Mouse (Mus musculus): ENCODE measurements around the gene Cox11.

Cox11 gene

DNA sequence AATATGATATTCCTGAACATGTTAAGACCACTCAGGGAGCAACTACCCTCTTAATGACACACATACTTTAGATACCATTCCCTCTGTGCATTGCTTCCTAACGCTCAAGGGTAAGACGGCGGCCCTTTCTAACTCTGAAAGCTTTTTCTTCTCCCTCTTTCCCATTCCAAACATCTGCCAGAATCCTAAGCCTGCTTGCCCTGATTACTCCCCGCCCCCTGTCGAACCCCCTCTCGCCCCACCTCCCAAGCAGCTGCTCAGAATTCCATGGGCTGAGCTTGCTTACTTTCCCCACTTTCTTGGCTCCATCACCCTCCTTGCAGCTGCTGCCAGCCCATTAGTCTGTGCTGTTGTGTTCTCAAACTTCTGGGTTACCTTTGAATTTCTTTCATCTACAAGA lies 27.2 kb downstream of the Cox11 start:
- DNase-seq = no peak

DNA sequence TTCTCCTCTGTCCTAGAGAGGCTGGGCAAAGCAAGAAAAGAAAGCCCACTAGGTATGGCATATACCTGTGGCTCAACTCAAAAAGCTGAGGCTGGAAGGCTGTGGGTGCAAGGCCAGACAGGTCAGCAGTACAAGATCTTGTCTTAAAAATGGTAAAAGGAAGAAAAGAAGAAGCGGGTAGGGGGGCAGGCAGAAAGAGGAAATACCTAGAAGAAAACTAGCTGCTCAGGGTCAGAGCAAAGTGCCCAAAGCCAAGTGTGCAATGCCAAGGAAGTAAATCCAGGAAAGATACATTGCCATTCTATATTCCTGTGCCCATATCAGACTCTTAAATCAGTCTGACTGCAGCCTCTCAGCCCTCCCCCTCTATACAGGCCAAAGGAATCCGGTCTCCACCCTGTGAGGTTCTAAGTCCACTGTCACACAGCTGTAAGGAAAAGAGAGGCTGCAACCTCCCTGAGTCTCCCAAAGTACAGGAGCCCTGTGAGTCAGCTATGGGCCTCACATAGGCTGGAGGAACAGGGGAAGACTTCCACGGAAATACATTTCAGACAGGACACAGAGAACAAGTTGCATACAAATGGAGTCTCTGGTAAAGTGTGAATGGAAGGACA lies 28.3 kb downstream of the Cox11 start:
- DNase-seq = no peak

DNA sequence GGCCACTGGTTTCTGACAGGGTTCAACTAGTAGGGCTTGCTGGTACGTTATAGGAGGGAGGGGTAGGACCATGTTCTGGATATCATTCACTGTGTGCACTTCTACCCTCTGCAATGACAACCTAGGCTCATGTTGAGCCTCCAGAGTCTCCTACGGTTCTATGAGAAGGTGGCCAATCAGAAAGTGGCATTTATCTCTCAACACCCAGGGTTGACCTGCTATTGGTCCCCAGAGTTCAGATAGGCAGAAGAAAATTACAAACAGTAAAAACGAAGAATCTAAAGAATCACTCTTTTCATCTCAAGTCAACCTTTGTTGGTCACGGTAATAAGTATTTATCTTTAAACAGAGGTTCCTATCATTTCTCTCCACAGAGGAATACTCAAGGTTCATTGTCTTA lies 28.9 kb downstream of the Cox11 start:
- no peak for DNase-seq

DNA sequence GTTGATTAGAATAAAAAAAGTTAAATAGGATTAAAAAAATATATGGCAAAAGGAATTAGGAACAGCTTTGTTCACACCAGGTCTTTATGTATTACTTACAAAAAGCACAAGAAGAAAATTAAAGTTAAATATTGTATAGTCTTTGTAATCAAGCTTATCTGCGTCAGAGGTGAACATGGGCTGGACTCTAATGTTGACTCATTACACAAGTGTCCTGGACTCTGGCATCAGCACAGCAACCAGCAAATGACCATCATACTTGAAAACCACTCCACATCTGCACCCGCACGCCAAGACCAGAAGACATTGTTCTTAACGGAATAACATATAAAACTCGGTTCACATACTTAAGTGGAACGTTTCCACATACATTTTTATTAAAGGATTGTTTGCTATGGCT lies 29.4 kb downstream of the Cox11 start:
- DNase-seq = no peak

DNA sequence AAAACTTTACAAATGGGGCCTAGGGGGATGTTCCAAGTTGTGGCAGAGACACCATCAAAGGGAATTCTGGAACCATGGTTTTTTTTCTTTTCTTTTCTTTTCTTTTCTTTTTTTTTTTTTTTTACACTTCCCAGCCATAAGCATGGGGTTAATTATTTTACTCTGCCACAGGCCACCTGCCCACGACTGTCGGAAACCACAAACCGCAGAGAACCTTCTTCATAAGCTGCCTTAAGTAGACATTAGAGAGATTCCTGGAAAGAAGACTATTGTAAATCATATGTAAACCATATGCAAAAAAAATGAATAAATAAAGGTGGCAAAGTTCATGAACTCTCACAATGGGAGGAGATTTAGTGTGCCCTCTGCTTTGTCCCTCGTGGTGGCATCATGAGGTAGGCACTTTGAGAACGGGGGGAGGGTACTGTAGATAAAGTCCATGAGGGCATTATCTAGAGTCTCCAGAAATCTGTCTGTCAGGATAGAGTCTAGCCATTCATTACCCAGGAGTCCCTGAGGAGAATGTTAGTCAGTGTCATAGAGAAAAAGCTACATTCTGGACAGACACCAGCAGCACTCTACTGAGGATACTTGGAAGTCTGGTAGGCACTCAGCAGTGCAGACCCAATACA lies 37.6 kb downstream of the Cox11 start:
- DNase-seq = no peak

DNA sequence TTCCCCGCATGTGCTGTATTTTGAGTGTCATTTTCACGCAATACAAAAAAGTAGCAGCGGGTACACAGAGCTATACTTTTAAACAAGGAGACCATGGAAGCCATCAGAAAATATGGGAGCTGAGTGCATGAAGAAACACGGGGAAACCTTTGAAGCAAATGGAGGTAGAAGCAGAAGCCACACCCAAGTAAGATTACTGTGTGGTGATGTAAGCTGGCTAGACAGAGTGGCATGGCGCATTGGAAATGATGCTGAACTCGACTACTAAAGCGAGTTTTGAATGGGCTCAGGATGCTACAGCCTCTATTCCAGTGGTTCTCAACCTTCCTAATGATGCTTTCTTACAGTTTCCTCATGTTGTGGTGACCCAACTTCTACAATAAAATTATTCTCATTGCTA lies 39.1 kb downstream of the Cox11 start:
- DNase-seq = no peak

DNA sequence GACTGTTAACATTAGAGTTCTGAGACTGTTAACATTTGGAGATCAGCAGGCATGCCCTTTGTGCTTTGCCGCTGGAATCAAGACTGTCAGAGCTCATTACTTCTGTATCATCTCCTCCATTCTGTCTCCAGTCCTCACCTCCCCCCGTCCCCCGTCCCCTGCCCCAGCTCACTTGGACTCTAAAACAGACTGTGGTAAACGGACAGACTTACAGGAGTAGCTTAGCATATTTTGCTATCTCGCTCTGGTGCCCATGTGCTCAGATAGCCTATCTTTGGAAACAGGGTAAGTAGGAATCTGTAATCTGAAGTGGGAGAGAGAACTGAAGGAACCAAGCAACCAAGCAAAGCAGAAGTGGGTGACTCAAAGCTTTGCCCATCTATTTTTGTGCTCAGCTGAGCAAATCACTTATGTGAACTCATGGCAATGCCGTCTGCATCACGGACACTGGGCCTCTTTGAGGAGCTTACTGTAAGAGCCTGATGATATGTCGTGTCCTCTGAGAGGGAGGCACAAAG lies 39.9 kb downstream of the Cox11 start:
- no peak for DNase-seq

DNA sequence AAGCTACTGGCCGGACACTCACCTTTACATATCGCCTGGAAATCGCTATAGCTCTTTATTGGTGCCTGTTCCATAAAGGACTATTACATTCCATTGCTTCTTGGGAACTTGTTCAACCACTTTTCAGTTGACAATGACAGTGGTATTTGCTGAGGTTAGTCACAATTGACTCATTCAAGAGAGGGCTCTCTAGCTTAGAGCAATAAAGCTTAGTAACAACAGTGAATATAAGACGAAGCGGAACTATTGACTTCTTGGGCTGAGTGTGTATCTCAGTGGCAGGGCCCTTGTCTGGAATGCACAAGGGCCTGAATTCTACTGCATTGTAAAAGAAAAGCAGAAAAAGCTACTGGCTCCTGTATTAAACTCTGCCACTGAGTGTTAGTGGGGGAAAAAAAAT lies 40.6 kb downstream of the Cox11 start:
- DNase-seq = no peak

DNA sequence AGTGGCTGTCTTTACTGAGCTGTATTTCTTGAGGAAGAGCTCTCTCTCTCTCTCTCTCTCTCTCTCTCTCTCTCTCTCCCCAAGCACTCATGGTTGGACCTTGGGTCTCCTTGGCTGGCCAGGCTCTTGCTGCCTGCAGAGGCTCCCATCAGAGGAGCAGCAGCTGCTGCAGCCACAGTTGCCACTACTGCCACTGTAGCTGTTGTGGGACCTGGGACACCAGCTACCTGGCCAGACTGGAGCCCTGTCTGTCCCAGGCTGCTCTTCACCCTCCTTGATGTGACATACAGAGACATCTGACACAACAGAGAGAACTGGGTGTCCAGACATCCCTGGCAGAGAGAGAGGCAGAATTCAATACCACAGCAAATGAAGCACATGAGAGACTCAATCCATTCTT lies 43.2 kb downstream of the Cox11 start:
- no peak for DNase-seq

DNA sequence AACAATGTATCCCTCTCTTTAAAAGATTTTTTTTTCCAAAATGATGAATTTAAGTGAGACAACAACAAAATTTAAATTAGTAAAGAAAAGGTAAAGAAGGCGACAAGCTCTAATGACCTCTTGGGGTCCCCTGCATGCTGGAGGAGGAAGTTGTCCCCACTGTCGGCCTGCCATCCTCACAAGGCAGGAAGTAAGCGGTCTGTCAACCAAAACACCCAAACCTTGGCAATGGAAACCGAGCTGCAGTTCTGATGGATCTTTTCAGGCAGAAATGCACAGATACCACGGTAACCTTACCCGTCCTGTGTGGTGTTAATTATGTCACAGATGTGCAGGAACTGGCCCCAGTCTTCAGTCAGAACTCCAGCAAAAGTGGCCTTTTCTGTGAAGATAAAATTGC lies 46.8 kb downstream of the Cox11 start:
- no peak for DNase-seq

DNA sequence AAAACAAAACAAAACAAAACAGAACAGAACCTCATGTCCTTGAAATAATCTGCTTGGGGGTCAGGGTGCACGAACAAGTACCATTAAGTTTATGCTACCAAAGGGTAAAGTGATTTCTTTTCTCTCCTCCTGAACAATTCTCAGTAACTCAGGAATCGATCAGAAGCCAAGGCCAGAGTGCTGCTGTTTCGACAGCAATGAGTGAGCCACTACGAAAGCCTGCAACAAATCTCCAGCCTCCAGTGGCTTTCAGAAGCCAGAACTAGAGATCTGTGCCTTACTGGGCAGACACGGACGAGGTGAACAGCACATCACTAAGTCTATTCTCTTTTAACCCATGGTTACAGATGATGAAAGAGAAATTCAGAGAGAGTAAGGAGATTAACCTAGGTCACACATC lies 47.2 kb downstream of the Cox11 start:
- DNase-seq = no peak

DNA sequence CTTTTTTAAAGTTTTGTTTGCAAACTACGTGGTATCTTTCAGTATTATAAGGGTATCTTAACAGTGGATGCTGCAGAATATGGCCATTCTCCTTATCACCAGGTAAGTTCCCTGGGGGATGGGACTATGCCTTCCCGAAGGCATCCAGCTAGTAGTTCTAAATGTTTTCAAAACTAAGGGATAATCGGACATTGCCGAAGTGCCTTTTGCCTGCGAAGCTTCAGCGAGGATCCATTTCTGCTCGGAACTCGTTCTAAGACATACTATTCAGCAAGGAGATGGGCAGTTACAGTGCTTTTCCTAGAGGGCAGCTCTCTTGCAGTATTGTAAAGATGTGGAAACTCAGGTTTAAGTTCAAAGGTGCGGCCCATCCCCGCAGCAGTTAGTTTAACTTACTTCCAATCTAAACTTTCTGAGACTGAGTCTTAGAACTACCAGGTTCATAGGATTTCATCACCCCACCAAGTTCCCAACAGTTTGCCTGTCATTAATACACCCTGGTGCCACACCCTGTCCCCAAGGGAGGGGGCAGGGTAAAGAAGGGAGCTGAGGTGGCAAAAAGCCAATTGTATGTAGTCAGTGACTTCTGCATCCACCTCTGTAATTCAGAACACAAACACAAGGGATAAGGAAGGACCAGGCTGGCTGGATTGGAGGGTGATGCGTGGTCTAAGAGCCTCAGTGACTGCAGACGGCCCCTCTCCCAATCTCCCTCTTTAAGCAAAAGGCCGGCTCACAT lies 48.5 kb downstream of the Cox11 start:
- DNase-seq = no peak

DNA sequence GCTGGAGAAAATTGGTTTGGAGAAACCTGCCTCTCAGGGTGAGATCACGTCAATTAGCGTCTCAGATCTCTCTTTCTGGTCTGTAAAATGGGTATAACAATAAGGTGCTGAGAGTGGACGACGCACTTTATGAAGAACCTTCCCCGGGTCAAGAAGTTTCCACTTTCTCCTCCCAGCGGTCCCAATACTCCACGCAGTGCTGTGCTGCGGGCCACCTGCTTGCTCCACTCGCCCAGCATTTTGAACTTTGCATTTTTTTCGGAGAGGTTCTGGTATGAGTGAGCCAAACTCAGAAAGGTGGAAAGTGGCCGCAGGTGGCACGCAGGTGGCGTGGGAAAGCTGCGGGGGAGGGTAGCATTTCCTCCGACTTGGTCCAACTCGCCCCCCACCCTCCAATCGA lies 49.1 kb downstream of the Cox11 start:
- DNase-seq = no peak

DNA sequence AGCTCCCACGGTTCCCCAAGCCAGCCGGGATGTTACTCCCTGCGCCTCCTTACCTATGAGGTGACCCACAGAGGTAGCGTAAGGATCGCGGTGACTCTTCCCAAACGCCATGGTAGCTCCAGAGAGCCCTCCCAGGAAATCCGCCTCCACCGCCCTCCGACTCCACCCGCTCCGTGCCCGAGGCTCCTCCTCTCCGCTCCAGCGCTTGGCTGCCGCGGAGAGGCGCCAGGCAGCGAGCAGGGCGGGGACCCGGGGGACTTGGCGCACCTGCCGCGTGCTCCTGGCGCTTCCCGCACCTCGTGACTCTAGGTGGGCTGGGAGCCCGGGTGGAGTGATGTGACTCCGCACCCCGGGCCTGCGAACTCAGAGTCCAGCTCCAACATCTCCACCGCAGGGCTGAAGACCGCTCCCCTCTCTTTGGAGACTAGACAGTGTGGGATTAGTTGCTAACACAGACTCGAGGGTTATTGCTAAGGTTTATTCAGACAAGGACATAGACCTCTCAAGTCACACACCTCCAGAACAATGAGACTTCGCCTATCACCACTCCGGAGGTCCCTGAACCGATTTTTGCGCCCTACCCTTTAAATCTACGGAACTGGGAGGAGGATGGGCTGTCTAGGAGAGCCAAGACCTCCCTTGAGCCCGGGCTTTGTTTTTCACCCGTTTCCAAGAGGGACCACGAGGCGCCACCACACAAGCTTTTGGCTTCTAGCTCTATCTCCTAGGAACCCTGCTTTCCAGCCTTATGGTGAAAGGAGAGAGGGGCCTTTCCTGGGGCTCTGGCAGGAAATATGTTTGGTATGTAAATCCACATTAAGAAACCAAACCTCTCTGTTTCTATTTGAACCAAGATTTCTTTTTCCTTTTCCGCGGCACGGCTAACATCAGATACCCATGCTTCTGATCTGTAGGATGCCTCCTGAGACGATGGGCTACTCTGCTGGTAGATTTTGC lies 49.8 kb downstream of the Cox11 start, which contains the start of gene Tom1l1:
Gene Tom1l1 (minus strand): TSS at position 907 of the 957 bp plus-strand sequence.
- DNase-seq = peak; percentile 60

DNA sequence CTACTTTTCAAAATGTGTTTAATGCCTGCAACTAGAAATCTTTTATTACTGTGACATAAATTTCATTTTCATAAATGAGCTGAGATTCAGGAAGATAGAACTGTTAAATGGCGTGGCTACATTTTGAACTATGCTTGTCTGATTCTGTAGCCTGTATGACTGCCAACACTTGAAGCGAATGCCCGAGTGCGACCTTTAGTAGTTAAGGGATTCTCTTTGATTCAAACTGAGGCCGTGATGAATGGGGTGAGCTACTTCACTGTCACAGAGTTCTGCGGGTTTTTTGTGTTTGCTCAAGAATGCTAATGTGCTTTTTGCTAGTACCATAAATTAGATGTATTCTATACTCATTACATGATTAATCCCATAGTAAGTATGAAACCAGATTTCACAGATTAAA lies 52.4 kb downstream of the Cox11 start:
- no peak for DNase-seq

DNA sequence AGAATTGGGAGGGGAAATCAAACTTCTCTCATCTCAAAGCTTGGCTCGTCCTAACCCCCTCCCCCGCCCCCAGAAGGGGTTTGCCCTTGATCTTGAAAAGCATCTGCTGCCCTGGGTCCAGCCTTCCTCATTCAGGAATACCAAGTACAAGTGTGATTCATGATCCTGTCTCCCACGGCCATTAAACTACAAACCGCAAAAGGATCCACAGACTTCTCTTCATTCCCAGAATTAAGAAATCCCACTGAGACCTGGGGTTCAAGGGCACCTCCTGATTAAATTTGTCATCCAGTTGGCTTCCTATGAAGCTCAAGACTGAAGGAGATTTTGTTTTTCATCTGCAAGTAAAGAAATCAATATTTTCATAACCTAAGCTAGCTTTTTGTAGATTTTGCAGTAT lies 56.2 kb downstream of the Cox11 start:
- DNase-seq = no peak

Measured in cerebellum, adult 9-10 months (tissue).